Mouse (Mus musculus): ENCODE data around the gene Dap3. TPM values are rescaled to one million over a fixed set of nuclear protein-coding genes. Genes with fewer than 3 reads are reported as not detected.
A peak's percentile ranks its signal among the peaks of the same experiment; 100 is the strongest.
"Not testable (repeated sequence)": the region's sequence is repeated elsewhere in the genome, so short reads cannot be mapped to it uniquely, and the experiment has no call there.

The Dap3 gene
- polyA plus RNA-seq, 1 experiment from 2014 or later, result 146 TPM

DNA sequence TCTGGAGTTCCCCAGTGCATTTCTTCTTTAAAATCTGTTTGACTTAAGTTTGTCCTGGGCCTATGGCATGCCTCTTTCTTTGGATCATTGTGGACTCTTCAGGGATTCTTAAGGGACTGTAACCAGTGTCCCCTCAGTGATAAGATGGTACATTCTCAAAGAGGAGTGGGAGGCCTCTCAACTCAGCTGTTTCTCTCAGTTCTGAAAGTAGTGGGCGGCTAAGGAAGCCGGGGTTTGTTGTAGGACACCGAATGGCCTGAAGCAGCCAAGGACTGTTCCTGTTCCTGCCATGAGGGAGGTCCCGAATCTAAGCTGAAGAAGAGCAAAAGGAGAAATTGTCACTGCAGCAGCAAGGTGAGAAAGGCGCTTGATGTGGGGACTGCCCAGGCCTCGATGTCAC is 45.8 kb downstream of the Dap3 start:
- Histone ChIP-seq H3K9me3 (ENCODE audit: control insufficient read depth, low read length) (no peaks in the 10 kb centered on the region), H3K9ac (ENCODE audit: low read length) (no peak overlapping the region), H3K4me2 (ENCODE audit: low read depth, low read length, severe bottlenecking) (no peak overlapping the region), H3K36me3 (ENCODE audit: control insufficient read depth, insufficient read depth, low read length) (peaks cover 27% of the 10 kb centered on the region), H3K4me1 (replicated peaks; ENCODE audit: control insufficient read depth, insufficient read depth, low read length) (no peaks in the 10 kb centered on the region), H3K4me3 (ENCODE audit: low read depth, low read length) (no peak overlapping the region), H3K27me3 (ENCODE audit: control insufficient read depth, insufficient read depth, low read length) (no peaks in the 10 kb centered on the region), H3K27ac (ENCODE audit: low read depth, low read length) (no peak overlapping the region)
- DNase-seq (ENCODE audit: low spot score) (no peak), ATAC-seq (replicated peaks; ENCODE audit: low FRiP score) (no peak)
- whole genome bisulfite sequencing, result 88% methylated on average over 6 of the region's 6 CpGs

GRCm38 (mm10) chr3:88904803-88905202 is 46.2 kb downstream of the Dap3 start:
- WGBS, result 93% methylated on average over 3 of the region's 3 CpGs
- peaks cover 27% of the 10 kb centered on the region for H3K36me3 ChIP-seq (ENCODE audit: control insufficient read depth, insufficient read depth, low read length)
- no peaks in the 10 kb centered on the region for H3K27me3 ChIP-seq (ENCODE audit: control insufficient read depth, insufficient read depth, low read length)

DNA sequence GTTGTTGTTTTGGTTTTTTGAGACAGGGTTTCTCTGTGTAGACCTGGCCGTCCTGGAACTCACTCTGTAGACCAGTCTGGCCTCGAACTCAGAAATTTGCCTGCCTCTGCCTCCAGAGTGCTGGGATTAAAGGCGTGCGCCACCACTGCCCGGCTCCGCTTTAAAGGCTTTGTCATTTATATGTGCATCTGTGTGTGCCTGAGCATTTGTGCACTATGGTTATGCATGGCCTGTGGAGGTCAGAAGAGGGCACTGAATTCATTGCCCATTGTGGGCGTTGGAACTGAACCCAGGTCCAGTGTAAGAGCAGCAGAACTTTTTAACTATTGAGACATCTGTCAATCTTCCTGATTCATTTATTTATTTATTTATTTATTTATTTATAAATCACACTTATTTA is 58.0 kb downstream of the Dap3 start:
- not testable (repeated sequence) for H3K4me1 ChIP-seq (replicated peaks; ENCODE audit: control insufficient read depth, insufficient read depth, low read length); ATAC-seq (replicated peaks; ENCODE audit: low FRiP score); H3K36me3 ChIP-seq (ENCODE audit: control insufficient read depth, insufficient read depth, low read length); H3K4me3 ChIP-seq (ENCODE audit: low read depth, low read length); H3K27me3 ChIP-seq (ENCODE audit: control insufficient read depth, insufficient read depth, low read length); H3K4me2 ChIP-seq (ENCODE audit: low read depth, low read length, severe bottlenecking); H3K9ac ChIP-seq (ENCODE audit: low read length); H3K27ac ChIP-seq (ENCODE audit: low read depth, low read length); H3K9me3 ChIP-seq (ENCODE audit: control insufficient read depth, low read length)
- 93% methylated on average over 7 of the region's 7 CpGs for WGBS
- DNase-seq (ENCODE audit: low spot score), result peak; percentile 28

More at GRCm38 (mm10) chr3:88904803-88905202, 46.2 kb downstream of the Dap3 start:
- Histone ChIP-seq H3K9me3 (ENCODE audit: control insufficient read depth, low read length) (no peaks in the 10 kb centered on the region), H3K27ac (ENCODE audit: low read depth, low read length) (no peak overlapping the region), H3K4me3 (ENCODE audit: low read depth, low read length) (no peak overlapping the region), H3K9ac (ENCODE audit: low read length) (no peak overlapping the region), H3K4me1 (replicated peaks; ENCODE audit: control insufficient read depth, insufficient read depth, low read length) (no peaks in the 10 kb centered on the region), H3K4me2 (ENCODE audit: low read depth, low read length, severe bottlenecking) (no peak overlapping the region)
- DNase-seq (ENCODE audit: low spot score) (no peak), ATAC-seq (replicated peaks; ENCODE audit: low FRiP score) (no peak)

- not testable (repeated sequence) for H3K9me3 ChIP-seq (ENCODE audit: control insufficient read depth, low read length); H3K4me2 ChIP-seq (ENCODE audit: low read depth, low read length, severe bottlenecking); H3K9ac ChIP-seq (ENCODE audit: low read length); H3K27me3 ChIP-seq (ENCODE audit: control insufficient read depth, insufficient read depth, low read length); DNase-seq (ENCODE audit: low spot score); H3K27ac ChIP-seq (ENCODE audit: low read depth, low read length); ATAC-seq (replicated peaks; ENCODE audit: low FRiP score); H3K36me3 ChIP-seq (ENCODE audit: control insufficient read depth, insufficient read depth, low read length); H3K4me1 ChIP-seq (replicated peaks; ENCODE audit: control insufficient read depth, insufficient read depth, low read length); H3K4me3 ChIP-seq (ENCODE audit: low read depth, low read length)
- WGBS, result 93% methylated on average over 4 of the region's 4 CpGs
These were observed 68.4 kb downstream of the Dap3 start for GRCm38 (mm10) chr3:88882536-88882935.

Other genes starting within 250 kb of the Dap3 start
- 37.9 and 43.4 TPM in 2 replicates for gene Rit1, start 234.3 kb downstream of the Dap3 start, polyA plus RNA-seq (2014; fragmentation: Nextera tagmentation; extraction: Ambion mirVana)
- gene Syt11, start 176.0 kb downstream of the Dap3 start, polyA plus RNA-seq (2014; fragmentation: Nextera tagmentation; extraction: Ambion mirVana), result 184 and 193 TPM in 2 replicates
- 22.0 and 24.1 TPM in 2 replicates for gene Gon4l, start 116.0 kb downstream of the Dap3 start, polyA plus RNA-seq (2014; fragmentation: Nextera tagmentation; extraction: Ambion mirVana)
- 53.5 and 54.2 TPM in 2 replicates for gene Msto1, start 37.2 kb downstream of the Dap3 start, polyA plus RNA-seq (2014; fragmentation: Nextera tagmentation; extraction: Ambion mirVana)
- 17.4 and 20.7 TPM in 2 replicates for gene Ash1l, start 559 bp downstream of the Dap3 start, polyA plus RNA-seq (2014; fragmentation: Nextera tagmentation; extraction: Ambion mirVana)
- gene Rusc1, start 142.1 kb upstream of the Dap3 start, polyA plus RNA-seq (2014; fragmentation: Nextera tagmentation; extraction: Ambion mirVana), result 23.9 and 24.5 TPM in 2 replicates
- gene Gm43738, start 149.9 kb upstream of the Dap3 start, polyA plus RNA-seq (2014; fragmentation: Nextera tagmentation; extraction: Ambion mirVana), result not detected in 2 replicates
- gene Fdps, start 150.8 kb upstream of the Dap3 start, polyA plus RNA-seq (2014; fragmentation: Nextera tagmentation; extraction: Ambion mirVana), result 332 and 356 TPM in 2 replicates
- gene Pklr, start 185.0 kb upstream of the Dap3 start, polyA plus RNA-seq (2014; fragmentation: Nextera tagmentation; extraction: Ambion mirVana), result 2.1 and 2.8 TPM in 2 replicates
- 6.3 and 6.7 TPM in 2 replicates for gene Hcn3, start 209.0 kb upstream of the Dap3 start, polyA plus RNA-seq (2014; fragmentation: Nextera tagmentation; extraction: Ambion mirVana)
- 34.7 and 40.8 TPM in 2 replicates for gene Clk2, start 213.6 kb upstream of the Dap3 start, polyA plus RNA-seq (2014; fragmentation: Nextera tagmentation; extraction: Ambion mirVana)
- gene Scamp3, start 226.3 kb upstream of the Dap3 start, polyA plus RNA-seq (2014; fragmentation: Nextera tagmentation; extraction: Ambion mirVana), result 92.5 and 107 TPM in 2 replicates
- gene Fam189b, start 232.0 kb upstream of the Dap3 start, polyA plus RNA-seq (2014; fragmentation: Nextera tagmentation; extraction: Ambion mirVana), result 26.3 and 27.8 TPM in 2 replicates